Mouse (Mus musculus): ENCODE data around the gene Phf12.

DNA sequence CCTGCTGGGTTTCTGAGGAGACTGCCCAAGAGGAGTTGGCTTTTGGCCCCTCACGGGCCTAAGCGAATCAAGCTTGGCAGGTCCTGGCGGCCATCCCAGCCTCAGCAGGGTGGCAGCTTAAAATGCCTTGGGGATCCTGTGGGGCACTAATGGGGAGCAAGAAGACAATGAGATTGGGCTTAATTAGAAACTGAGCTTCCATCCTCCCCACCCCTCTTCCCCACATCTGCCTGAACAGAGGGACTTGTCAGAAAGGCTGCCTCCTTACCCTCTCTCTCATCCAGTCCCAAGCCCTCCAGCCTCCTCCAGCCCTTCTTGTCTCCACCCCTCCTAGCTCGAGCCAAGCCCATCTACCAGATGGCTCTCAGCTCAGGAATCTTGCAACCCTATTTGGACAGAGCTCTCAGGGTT, 48.4 kb upstream of the Phf12 start:
- TF ChIP-seq EP300 (IDR thresholded peaks at IDR 0.05; ENCODE audit: low read depth) (no peak), CTCF (IDR thresholded peaks at IDR 0.05; ENCODE audit: low read depth) (no peak)

Measured in liver, embryonic 14.5 days (tissue).